Mouse (Mus musculus): Measurements from ENCODE around the gene Ggn. TPM values are rescaled to one million over a fixed set of nuclear protein-coding genes. Genes with fewer than 3 reads are reported as not detected.

Ggn gene
- polyA plus RNA-seq, 1 experiment from 2014 or later = 0.95 TPM

DNA sequence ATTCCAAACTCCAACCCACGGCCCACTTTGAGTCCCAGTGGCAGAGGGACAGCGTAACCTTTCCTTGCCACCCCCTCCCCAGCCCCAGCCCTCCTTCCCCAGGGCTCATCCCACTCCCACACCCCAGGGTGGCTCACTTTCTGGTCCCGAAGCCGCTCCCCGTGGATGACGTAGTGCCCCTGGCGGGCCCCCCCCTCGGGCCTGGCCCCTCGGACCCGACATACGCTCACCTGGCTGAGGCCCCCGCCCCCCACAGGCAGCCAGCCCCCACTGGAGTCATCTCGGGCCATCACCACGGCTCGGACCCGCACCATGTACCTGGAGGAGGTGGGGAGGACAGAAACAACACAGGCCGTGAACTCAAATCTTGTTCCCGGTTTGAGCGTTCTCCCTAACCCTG is 2.4 kb upstream of the Ggn start:
- peaks cover 41% of the 10 kb centered on the region for H3K4me1 ChIP-seq
- H3K27ac ChIP-seq = no peak overlapping the region
- ATAC-seq (ENCODE audit: low FRiP score, low read depth) = no peak
- H3K4me3 ChIP-seq = peak overlapping the region; percentile 66
- peaks cover 24% of the 10 kb centered on the region for H3K27me3 ChIP-seq (replicated peaks)
- H3K9ac ChIP-seq = peak overlapping the region; percentile 68
- 14% methylated on average over 19 of the region's 19 CpGs for WGBS
- H3K9me3 ChIP-seq = no peaks in the 10 kb centered on the region
- H3K36me3 ChIP-seq = peaks cover 10% of the 10 kb centered on the region; the same call in 1 of the 2 replicates
- peak overlapping the region; percentile 68 for H3K4me2 ChIP-seq (replicated peaks)

GRCm38 (mm10) chr7:29168121-29168695 is 1.8 kb upstream of the Ggn start:
- Histone ChIP-seq H3K9ac (peak overlapping the region; percentile 68), H3K4me3 (peak overlapping the region; percentile 66), H3K4me1 (peaks cover 44% of the 10 kb centered on the region), H3K4me2 (replicated peaks) (peak overlapping the region; percentile 68), H3K36me3 (peaks cover 13% of the 10 kb centered on the region; the same call in 1 of the 2 replicates), H3K27me3 (replicated peaks) (peaks cover 29% of the 10 kb centered on the region), H3K27ac (no peak overlapping the region), H3K9me3 (no peaks in the 10 kb centered on the region)
- no peak for ATAC-seq (ENCODE audit: low FRiP score, low read depth)
- WGBS = 2% methylated on average over 10 of the region's 10 CpGs

- Histone ChIP-seq H3K9ac (peak overlapping the region; percentile 68), H3K27ac (no peak overlapping the region), H3K27me3 (replicated peaks) (peaks cover 35% of the 10 kb centered on the region), H3K9me3 (no peaks in the 10 kb centered on the region), H3K36me3 (peaks cover 13% of the 10 kb centered on the region), H3K4me2 (replicated peaks) (peak overlapping the region; percentile 68), H3K4me1 (peaks cover 47% of the 10 kb centered on the region), H3K4me3 (peak overlapping the region; percentile 66)
- ATAC-seq (ENCODE audit: low FRiP score, low read depth) = peak; percentile 14
- WGBS = under 1% methylated on average over 14 of the region's 14 CpGs
Measured at GRCm38 (mm10) chr7:29168791-29169230, 1.2 kb upstream of the Ggn start.

DNA sequence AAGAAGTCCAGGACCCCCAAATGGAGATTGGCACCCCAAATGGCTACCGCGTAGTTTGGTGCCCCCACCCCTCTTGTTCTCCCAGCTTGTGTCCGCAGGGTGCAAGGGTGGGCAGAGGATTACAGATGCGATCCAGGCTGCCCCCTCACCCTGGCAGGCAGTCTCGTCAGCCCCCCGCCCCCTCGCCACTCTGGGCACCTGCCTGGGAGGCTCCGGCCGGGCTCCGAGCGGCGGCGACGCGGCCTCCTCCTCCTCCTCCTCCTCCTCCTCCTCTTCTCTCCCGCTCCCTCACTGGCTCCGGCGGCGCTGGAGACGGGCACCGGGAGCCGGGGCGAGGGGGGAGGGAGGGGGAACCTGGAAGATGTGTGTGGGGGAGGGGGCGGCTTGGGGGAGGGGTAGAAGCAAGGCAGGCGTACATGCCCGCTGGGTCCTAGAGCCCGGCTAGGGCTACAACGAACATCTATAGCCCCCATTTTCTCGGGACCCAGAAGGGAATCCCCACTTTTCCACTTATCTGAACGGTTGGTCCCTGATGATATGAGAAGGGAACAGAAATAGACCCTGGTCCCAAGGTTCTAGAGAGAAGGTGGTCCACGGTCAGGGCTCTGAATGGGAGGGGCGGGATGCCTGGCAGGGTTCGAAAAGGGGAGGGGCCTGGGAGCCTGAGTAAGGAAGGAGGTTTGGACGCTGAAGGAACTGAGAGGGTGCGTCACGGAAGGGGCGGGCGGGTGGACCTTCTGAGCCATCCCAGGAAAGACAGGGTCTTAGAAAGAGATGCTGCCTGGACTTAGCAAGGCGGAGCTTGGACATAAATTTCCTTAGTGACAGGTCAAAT is 562 bp upstream of the Ggn start:
- peak; percentile 77 for ATAC-seq (ENCODE audit: low FRiP score, low read depth)
- under 1% methylated on average over 26 of the region's 39 CpGs for WGBS
- H3K9me3 ChIP-seq = no peaks in the 10 kb centered on the region
- peak overlapping the region; percentile 68 for H3K9ac ChIP-seq
- H3K4me1 ChIP-seq = peaks cover 47% of the 10 kb centered on the region
- peak overlapping the region; percentile 47 for H3K27ac ChIP-seq
- peaks cover 42% of the 10 kb centered on the region for H3K27me3 ChIP-seq (replicated peaks)
- H3K4me2 ChIP-seq (replicated peaks) = peak overlapping the region; percentile 68
- peaks cover 18% of the 10 kb centered on the region for H3K36me3 ChIP-seq
- peak overlapping the region; percentile 66 for H3K4me3 ChIP-seq

DNA sequence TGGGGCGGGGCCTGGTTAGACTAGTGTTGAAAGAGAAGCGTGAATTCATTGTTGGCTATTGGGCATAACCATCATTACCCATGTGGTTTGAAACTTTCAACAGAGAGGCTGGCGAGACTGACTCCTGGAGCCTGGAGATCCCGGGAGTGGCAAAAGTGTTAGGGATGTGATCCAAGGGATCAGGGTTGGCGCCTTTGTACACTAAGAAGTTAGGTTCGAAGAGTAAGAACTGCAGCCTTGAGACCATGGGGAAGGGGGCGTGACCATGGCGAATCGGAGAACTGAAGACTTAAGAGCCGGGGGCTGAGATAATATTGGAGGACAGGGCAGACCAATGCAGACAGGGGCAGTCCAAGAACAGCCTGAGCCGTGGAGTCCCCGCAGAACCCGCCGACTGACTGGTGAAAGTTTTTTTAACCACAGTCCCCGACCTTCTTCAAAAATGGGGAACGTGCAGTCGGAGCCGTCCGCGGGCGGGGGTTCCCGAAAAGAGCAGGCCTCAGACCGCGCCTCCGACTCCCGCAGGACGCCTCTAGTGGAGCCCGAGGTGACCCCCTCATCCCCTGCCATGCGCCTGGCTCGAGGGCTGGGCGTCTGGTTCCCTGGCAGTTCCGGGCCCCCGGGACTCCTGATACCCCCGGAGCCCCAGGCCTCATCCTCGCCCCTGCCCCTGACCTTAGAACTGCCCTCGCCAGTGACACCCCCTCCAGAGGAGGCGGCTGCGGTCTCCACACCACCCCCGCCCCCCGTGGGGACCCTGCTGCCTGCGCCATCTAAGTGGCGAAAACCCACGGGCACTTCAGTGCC is 948 bp downstream of the Ggn start:
- peak overlapping the region; percentile 66 for H3K4me3 ChIP-seq
- no peak overlapping the region for H3K27ac ChIP-seq
- H3K4me1 ChIP-seq = peaks cover 47% of the 10 kb centered on the region

DNA sequence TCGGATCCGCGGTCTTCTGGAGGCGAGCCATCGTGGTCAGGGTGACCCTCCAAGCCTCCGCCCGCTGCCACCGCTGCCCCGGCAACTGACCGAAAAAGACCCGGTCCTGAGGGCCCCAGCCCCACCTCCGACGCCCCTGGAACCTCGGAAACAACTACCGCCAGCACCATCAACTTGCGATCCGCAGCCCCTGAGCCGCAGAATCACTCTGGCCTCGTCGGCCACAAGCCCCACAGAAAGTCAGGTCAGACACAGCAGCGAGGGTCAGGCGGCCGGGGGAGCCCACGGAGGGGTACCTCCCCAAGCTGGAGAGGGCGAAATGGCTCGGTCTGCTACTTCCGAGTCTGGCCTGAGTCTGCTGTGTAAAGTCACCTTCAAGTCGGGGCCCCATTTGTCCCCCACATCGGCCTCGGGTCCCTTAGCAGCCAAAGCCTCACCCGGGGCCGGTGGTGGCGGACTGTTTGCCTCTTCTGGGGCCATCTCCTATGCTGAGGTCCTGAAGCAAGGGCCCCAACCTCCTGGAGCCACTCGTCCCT is 1.6 kb downstream of the Ggn start:
- no peak for ATAC-seq (ENCODE audit: low FRiP score, low read depth)
- no peaks in the 10 kb centered on the region for H3K9me3 ChIP-seq
- peaks cover 47% of the 10 kb centered on the region for H3K4me1 ChIP-seq
- H3K9ac ChIP-seq = peak overlapping the region; percentile 43
- H3K36me3 ChIP-seq = peaks cover 38% of the 10 kb centered on the region
- H3K4me3 ChIP-seq = peak overlapping the region; percentile 20
- H3K4me2 ChIP-seq (replicated peaks) = peak overlapping the region; percentile 68
- H3K27ac ChIP-seq = no peak overlapping the region
- WGBS = 7% methylated on average over 34 of the region's 34 CpGs
- peaks cover 49% of the 10 kb centered on the region for H3K27me3 ChIP-seq (replicated peaks)

More for the DNA sequence above, 948 bp downstream of the Ggn start:
- Histone ChIP-seq H3K36me3 (peaks cover 31% of the 10 kb centered on the region), H3K27me3 (replicated peaks) (peaks cover 49% of the 10 kb centered on the region), H3K9me3 (no peaks in the 10 kb centered on the region), H3K9ac (peak overlapping the region; percentile 43), H3K4me2 (replicated peaks) (peak overlapping the region; percentile 68)
- ATAC-seq (ENCODE audit: low FRiP score, low read depth) = no peak
- 2% methylated on average over 43 of the region's 43 CpGs for WGBS

GRCm38 (mm10) chr7:29172390-29173016 is 2.5 kb downstream of the Ggn start:
- Histone ChIP-seq H3K4me3 (no peak overlapping the region), H3K4me2 (replicated peaks) (peak overlapping the region; percentile 68), H3K9ac (no peak overlapping the region), H3K4me1 (peaks cover 47% of the 10 kb centered on the region), H3K36me3 (peaks cover 43% of the 10 kb centered on the region), H3K27me3 (replicated peaks) (peaks cover 48% of the 10 kb centered on the region), H3K27ac (no peak overlapping the region), H3K9me3 (no peaks in the 10 kb centered on the region)
- no peak for ATAC-seq (ENCODE audit: low FRiP score, low read depth)
- 33% methylated on average over 32 of the region's 32 CpGs for WGBS

- ATAC-seq (ENCODE audit: low FRiP score, low read depth) = no peak
- 91% methylated on average over 4 of the region's 4 CpGs for WGBS
- peaks cover 20% of the 10 kb centered on the region for H3K27me3 ChIP-seq (replicated peaks)
- H3K9me3 ChIP-seq = no peaks in the 10 kb centered on the region
- no peak overlapping the region for H3K4me2 ChIP-seq (replicated peaks)
- H3K4me3 ChIP-seq = no peak overlapping the region
- no peak overlapping the region for H3K9ac ChIP-seq
- no peak overlapping the region for H3K27ac ChIP-seq
- peaks cover 17% of the 10 kb centered on the region for H3K4me1 ChIP-seq
- H3K36me3 ChIP-seq = peaks cover 40% of the 10 kb centered on the region
Measured at GRCm38 (mm10) chr7:29178106-29178505, 8.1 kb downstream of the Ggn start.

DNA sequence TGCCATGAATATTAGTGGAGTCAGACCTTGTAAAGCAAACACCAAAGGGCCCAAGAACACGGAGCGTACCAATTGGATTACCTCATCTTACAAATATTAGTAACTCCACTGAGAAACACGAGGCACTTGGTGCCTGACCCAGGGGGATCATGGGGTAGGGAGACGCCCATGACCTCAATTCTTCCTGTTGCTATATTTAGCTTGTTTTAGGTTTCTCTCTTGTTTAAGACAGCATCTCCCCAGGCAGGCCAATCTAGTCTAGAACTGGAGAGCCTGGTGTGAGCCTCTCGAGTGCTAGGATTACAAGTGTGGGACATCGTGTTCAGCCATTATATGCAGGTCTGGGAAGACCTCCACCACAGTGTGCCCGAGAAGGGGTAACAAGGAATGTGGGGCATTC is 9.3 kb downstream of the Ggn start:
- Histone ChIP-seq H3K4me1 (peaks cover 14% of the 10 kb centered on the region), H3K27ac (no peak overlapping the region), H3K4me2 (replicated peaks) (peak overlapping the region; percentile 86), H3K4me3 (peak overlapping the region; percentile 64), H3K36me3 (peaks cover 28% of the 10 kb centered on the region), H3K9me3 (no peaks in the 10 kb centered on the region), H3K9ac (peak overlapping the region; percentile 78), H3K27me3 (replicated peaks) (peaks cover 8% of the 10 kb centered on the region)
- 67% methylated on average over 7 of the region's 7 CpGs for WGBS
- ATAC-seq (ENCODE audit: low FRiP score, low read depth) = no peak

GRCm38 (mm10) chr7:29180077-29180853 is 10.3 kb downstream of the Ggn start, which contains the start of gene Psmd8:
TSS of gene Psmd8 (minus strand) at chr7:29180701.
- peak; percentile 93 for ATAC-seq (ENCODE audit: low FRiP score, low read depth)
- Histone ChIP-seq H3K9me3 (no peaks in the 10 kb centered on the region), H3K4me3 (peak within 1 kb of the TSS; percentile 64), H3K9ac (peak within 1 kb of the TSS; percentile 78), H3K36me3 (peaks cover 19% of the 10 kb centered on the region), H3K27ac (peak within 1 kb of the TSS; percentile 5; the same call in 1 of the 2 replicates), H3K4me2 (replicated peaks) (peak within 1 kb of the TSS; percentile 86), H3K4me1 (peaks cover 14% of the 10 kb centered on the region), H3K27me3 (replicated peaks) (no peaks in the 10 kb centered on the region)
- under 1% methylated on average over 62 of the region's 62 CpGs for WGBS

GRCm38 (mm10) chr7:29180854-29181236 is 10.8 kb downstream of the Ggn start:
- H3K27me3 ChIP-seq (replicated peaks) = no peaks in the 10 kb centered on the region
- H3K4me2 ChIP-seq (replicated peaks) = peak overlapping the region; percentile 86
- no peak overlapping the region for H3K27ac ChIP-seq
- H3K4me3 ChIP-seq = peak overlapping the region; percentile 13
- ATAC-seq (ENCODE audit: low FRiP score, low read depth) = peak; percentile 49
- H3K9me3 ChIP-seq = no peaks in the 10 kb centered on the region
- WGBS = 45% methylated on average over 5 of the region's 5 CpGs
- no peak overlapping the region for H3K9ac ChIP-seq
- H3K4me1 ChIP-seq = peaks cover 14% of the 10 kb centered on the region
- H3K36me3 ChIP-seq = peaks cover 13% of the 10 kb centered on the region
